Mouse (Mus musculus) liver, postnatal 0 days (tissue): ENCODE results near the gene Pkn1.

Experiments used
- CTCF ChIP-seq: sonication (generic); IDR thresholded peaks from 2 replicates; pipeline ENCODE4 v1.5.1; 2016; ENCODE audit warnings: antibody characterized with exemption, low read depth
- EP300 ChIP-seq: IDR thresholded peaks from 2 replicates; pipeline ENCODE4 v1.6.1; 2016; ENCODE audit warnings: antibody characterized with exemption, low read depth, mild to moderate bottlenecking

DNA sequence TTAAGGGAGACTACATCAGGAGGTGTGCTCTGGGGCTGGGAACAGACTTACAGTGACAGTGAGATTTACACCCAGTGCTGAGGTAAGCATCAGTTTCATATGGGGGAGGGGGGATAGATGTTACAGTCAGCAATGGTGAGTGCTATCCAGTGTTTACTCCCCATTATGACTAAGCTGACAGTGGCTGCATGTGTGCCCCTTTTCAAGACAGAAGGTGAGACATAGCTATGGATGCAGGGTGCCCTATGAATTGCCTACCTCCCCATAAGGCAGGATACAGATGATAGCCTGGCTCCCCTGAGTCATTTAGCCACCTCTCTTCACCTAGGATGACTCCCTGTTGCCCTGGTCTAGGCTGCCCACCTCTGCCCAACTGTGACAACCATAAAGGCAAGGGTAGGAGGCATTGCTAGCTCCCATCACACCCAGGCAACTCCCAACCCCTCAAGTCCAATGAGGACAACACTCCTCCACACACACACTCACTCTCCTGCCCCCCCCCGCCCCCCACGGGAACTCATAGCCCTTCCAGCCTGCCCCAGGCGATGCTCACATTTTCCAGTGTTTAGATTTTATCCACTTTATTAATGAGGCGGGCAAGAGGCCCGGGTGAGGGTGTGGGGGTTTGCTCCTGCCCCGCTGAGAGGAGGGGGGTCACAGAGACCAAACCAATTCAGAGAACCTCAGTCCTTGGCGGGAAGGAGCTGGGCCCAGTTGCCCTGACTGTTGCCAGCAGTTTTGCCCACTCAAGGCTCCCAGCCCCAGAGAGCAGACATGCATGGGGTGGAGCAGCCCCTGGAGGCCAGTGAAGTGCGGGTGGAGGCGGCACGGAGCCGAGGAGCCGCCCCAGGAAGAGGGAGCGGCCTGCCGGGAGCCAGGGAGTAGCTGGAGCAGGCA is 32.8 kb downstream of the Pkn1 start, which contains the start of gene Ptger1:
- TF ChIP-seq CTCF = no peak
- no peak for TF ChIP-seq EP300
